Mouse (Mus musculus): Measurements from ENCODE around the gene Bglap2.

- TF ChIP-seq EP300 (optimal IDR thresholded peaks at IDR 0.05) (no peak), CTCF (IDR thresholded peaks at IDR 0.05; ENCODE audit: low read depth) (no peak)
Measured at GRCm38 (mm10) chr3:88361612-88362313, 16.7 kb downstream of the Bglap2 start.
